Mouse (Mus musculus): ENCODE results near the gene Dmrtc1b. TPM values are rescaled to one million over a fixed set of nuclear protein-coding genes. Genes with fewer than 3 reads are reported as not detected.
"Not testable (repeated sequence)": the region's sequence is repeated elsewhere in the genome, so short reads cannot be mapped to it uniquely, and the experiment has no call there.

Gene Dmrtc1b
- 0.10 TPM in 1 of 2 replicates, not detected in the other for polyA plus RNA-seq (2015; fragmentation: Nextera tagmentation; extraction: Ambion mirVana)

DNA sequence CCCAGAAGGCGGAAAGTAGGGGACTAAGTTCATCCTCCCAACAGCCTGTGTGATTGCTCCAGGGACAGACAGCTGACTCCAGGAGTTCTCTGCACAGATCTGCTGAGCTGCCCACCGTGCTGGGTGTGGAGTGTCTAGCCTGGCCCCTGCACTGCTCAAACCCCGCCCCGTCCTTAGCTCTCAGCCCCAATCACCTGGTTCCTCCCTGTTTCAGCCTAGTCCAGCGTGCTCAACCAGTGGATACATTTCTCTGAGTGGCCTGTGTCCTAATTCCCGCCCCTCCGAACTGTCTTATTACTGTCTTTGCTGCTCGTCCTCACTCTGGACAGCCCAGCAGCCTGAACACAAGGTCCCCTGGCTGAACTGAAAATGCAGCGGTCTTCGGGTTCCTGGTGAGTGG lies at the start of gene Dmrtc1b, which contains the start of gene Gm9112:
TSS of gene Dmrtc1b (plus strand) at position 331 of the 400 bp plus-strand sequence.
TSS of gene Gm9112 (minus strand) at position 101 of the 400 bp plus-strand sequence.
- DNase-seq (ENCODE audit: low spot score): not testable (repeated sequence)

GRCm38 (mm10) chrX:102660712-102661111 lies 47.0 kb upstream of the Dmrtc1b start:
- no peak for DNase-seq (ENCODE audit: low spot score)

- DNase-seq (ENCODE audit: low spot score): no peak
Measured at GRCm38 (mm10) chrX:102666641-102667040, 41.0 kb upstream of the Dmrtc1b start.

GRCm38 (mm10) chrX:102684706-102685105 lies 23.0 kb upstream of the Dmrtc1b start:
- DNase-seq (ENCODE audit: low spot score): not testable (repeated sequence)

DNA sequence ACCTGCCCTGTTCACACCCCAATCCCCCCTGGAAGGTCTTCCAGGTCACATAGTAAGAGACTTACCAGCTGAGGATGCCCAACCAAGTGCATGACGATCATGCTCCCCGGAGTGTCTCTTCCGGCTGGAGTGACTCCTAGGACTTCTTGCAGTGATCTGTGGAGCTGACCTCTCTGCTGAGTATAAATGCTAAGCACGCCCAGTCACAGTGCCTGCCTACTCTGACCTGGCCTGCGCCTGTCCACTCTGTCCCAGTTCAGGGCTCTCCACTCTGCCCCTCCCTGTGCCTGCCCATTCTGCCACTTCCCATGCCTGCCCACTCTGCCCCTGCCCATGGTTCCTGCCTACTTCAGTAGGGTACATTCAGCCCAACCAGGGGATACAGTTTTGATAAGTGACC lies 20.8 kb upstream of the Dmrtc1b start, which contains the start of gene Gm3880:
TSS of gene Gm3880 (minus strand) at position 101 of the 400 bp plus-strand sequence.
- not testable (repeated sequence) for DNase-seq (ENCODE audit: low spot score)

DNA sequence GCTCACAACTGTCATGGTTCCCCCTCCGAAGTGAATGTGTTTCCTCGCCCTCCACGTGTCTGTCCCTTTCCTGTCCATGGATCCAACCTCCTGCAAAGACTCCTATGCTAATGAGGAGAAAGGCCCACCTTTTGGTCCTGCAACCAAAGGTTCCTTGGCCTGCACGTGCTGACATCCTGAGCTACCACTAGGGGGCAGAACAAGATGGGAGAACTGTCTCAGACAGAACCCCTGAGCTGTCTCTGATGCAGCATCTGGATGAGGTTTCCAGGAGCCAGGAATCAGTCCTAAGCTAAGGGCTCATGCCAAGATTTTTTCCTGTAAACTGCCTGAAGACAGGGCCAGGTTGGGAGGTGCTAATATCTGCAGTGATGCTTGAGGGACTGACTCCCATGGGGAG lies 18.4 kb upstream of the Dmrtc1b start:
- peak; percentile 4 for DNase-seq (ENCODE audit: low spot score)

- DNase-seq (ENCODE audit: low spot score): not testable (repeated sequence)
Measured at GRCm38 (mm10) chrX:102700636-102701035, 7.0 kb upstream of the Dmrtc1b start.

- not testable (repeated sequence) for DNase-seq (ENCODE audit: low spot score)
Measured at GRCm38 (mm10) chrX:102724226-102724625, 16.6 kb downstream of the Dmrtc1b start.

Other genes starting within 250 kb of the Dmrtc1b start
- gene Hdac8, start 202.5 kb upstream of the Dmrtc1b start, polyA plus RNA-seq (2015; fragmentation: Nextera tagmentation; extraction: Ambion mirVana): 11.0 and 11.2 TPM in 2 replicates
- 0.70 and 0.78 TPM in 2 replicates for gene Phka1, start 63.6 kb upstream of the Dmrtc1b start, polyA plus RNA-seq (2015; fragmentation: Nextera tagmentation; extraction: Ambion mirVana)
- gene Gm3880, start 20.9 kb upstream of the Dmrtc1b start, polyA plus RNA-seq (2015; fragmentation: Nextera tagmentation; extraction: Ambion mirVana): not detected in 2 replicates
- not detected in 2 replicates for gene Gm9112, start 230 bp upstream of the Dmrtc1b start, polyA plus RNA-seq (2015; fragmentation: Nextera tagmentation; extraction: Ambion mirVana)
- gene Dmrtc1c1, start 95.1 kb downstream of the Dmrtc1b start, polyA plus RNA-seq (2015; fragmentation: Nextera tagmentation; extraction: Ambion mirVana): not detected in 2 replicates
- not detected in 2 replicates for gene Dmrtc1c2, start 146.8 kb downstream of the Dmrtc1b start, polyA plus RNA-seq (2015; fragmentation: Nextera tagmentation; extraction: Ambion mirVana)
- not detected in 2 replicates for gene 1700031F05Rik, start 160.1 kb downstream of the Dmrtc1b start, polyA plus RNA-seq (2015; fragmentation: Nextera tagmentation; extraction: Ambion mirVana)
- 0.78 and 1.2 TPM in 2 replicates for gene Dmrtc1a, start 200.8 kb downstream of the Dmrtc1b start, polyA plus RNA-seq (2015; fragmentation: Nextera tagmentation; extraction: Ambion mirVana)
- gene 1700011M02Rik, start 201.0 kb downstream of the Dmrtc1b start, polyA plus RNA-seq (2015; fragmentation: Nextera tagmentation; extraction: Ambion mirVana): not detected in 2 replicates
- not detected in 2 replicates for gene 1700018G05Rik, start 220.5 kb downstream of the Dmrtc1b start, polyA plus RNA-seq (2015; fragmentation: Nextera tagmentation; extraction: Ambion mirVana)

Measured in thymus, postnatal 0 days (tissue).